Mouse (Mus musculus): ENCODE measurements around the gene Wdfy2.
A peak's percentile ranks its signal among the peaks of the same experiment; 100 is the strongest.
"Not testable (repeated sequence)": the region's sequence is repeated elsewhere in the genome, so short reads cannot be mapped to it uniquely, and the experiment has no call there.

The Wdfy2 gene

DNA sequence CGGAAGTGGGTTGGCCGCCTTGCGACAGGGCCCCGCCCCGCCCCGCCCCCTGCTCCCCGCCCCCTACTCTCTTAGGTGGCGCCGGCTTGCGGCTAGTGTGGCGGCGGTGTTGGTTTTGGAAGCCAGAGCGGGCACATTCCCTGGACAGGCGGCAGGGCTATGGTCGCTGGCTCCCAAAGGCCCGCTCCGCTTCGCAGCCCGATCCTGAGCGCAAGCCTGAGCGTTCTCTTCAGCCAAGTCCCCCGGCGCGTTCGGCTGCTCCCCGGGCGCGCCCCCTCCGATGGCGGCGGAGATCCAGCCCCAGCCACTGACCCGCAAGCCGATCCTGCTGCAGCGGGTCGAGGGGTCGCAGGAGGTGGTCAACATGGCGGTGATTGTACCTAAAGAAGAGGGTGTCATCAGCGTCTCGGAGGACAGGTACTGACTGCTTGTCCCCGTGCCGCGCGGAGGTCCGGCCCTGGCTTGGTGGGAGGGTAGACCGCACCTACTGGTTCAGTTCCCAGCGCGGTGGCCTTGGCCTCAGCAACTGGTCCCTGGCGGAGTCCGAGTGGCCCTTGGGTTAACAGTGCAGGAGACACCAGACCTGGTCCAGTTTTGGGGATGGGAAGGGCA lies at the start of gene Wdfy2:
Wdfy2 (plus strand) TSS at position 38 of the 612 bp plus-strand sequence.
- DNase-seq (ENCODE audit: low spot score) = no peak

DNA sequence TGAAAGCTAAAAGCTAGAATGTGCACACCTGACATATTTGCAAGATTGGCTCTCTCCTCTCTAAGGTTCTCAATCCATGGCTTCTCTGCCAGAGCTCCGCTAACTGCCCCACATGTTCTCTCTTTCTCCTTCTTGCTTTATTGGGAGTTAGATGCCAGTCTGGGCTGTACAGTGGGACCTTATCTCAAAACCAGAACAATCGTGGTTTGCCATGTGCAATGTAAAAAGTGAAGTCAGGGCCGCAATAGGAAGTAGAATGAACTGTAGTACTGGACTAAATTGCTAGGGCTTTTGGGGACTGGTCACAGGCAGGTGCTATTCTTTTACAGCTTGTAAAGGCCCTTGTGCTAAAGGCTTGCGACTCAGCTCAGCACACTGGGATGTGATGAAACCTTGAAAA lies 48.2 kb upstream of the Wdfy2 start:
- no peak for DNase-seq (ENCODE audit: low spot score)

- DNase-seq (ENCODE audit: low spot score) = no peak
Measured at GRCm38 (mm10) chr14:62795719-62796118, 41.8 kb upstream of the Wdfy2 start.

GRCm38 (mm10) chr14:62798608-62799101 lies 38.8 kb upstream of the Wdfy2 start:
- DNase-seq (ENCODE audit: low spot score) = no peak

DNA sequence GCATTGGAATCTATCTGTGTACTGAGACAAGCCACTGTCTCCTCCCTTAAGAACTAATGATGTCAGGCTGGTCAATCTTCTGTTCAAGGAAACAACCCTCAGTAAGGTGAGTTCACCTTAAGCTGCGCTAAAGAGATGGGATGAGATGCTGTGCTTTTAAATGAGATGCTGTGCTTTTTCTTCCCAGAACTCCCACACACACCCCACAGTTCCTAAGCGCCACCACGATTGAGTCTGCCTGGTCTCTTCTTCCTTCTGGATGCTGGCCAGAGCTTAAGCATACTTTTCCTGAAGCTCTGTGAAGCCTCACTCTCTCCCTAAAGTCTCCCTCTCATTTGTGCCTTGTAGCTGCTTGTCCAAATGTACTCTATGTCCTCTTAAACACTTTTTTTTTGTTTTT lies 36.7 kb upstream of the Wdfy2 start:
- DNase-seq (ENCODE audit: low spot score) = no peak

DNA sequence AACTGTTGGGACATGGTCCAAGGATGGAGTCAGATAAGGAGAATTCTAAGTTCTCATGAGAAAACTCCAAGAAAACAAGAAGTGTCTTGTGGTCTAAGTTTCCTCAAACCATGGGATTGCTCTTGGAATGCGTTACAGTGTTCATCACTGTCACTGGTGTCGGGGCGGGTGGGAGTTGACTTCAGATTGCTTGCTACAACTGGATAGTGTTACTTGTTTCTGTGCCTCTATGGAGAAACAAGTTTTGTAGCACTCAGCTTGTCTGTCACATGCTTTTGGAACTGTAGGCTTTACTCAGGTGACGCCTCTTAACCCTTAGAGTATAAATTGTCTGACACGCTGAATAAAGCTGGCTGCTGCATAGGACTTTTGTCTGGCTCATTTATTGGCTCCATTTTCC lies 34.3 kb upstream of the Wdfy2 start:
- DNase-seq (ENCODE audit: low spot score) = no peak

DNA sequence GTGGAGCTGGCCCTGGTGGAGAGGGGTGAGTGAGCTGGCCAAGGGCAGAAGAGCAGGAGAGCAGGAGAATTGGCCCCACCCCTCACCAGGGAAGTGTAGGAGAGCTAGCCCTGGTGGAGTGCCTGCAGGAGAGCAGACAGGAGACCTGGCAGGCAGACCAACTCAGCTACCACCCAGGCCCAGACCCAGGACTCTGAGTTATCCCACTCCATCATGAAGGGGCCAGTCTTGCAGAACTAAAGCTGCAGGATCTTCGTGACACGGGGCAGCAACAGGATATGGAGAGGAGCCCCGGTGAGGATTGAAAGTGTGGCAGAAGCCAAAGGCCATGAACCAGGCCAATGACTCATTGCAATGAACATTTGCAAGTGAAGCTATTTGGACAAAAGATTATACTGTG lies 30.6 kb upstream of the Wdfy2 start:
- no peak for DNase-seq (ENCODE audit: low spot score)

DNA sequence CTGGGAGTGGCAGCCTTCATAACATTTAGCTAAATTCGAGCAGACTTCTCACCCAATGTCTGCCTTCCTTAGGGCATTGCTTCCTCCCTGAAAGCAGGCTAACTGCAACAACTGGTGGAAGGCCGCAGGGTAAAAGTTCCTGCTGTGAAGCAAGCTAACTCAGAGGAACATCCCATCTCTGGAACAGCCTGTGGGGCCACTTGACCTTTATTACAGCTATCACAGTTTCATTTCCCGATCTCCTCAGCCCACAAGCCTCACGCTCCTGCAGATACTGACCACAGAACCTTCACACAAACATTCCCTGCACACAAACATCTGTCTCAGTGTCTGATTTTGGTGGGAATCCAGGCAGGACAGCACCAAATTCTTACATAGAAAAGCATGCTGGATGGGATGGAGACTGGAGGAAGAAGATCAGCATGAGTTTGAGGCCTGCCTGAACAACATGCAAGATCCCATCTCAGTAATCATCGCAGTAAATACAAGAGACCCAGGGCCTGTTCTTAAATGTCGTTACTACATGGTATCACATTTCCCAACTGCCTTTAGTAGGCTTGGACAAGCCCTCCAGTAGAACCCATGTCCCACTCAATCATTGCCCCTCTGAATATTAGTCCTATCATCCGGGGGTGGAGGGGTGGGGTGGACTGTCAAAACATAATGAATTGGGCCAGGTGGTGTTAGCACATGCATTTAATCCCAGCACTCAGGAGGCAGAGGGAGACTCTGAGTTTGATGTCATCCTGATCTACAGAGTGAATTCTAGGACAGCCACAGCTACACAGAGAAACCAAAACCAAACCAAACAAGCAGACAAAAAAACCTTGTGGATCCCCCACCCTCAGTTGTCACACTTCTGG lies 28.6 kb upstream of the Wdfy2 start:
- DNase-seq (ENCODE audit: low spot score) = no peak

GRCm38 (mm10) chr14:62812765-62813164 lies 24.7 kb upstream of the Wdfy2 start:
- DNase-seq (ENCODE audit: low spot score) = no peak

GRCm38 (mm10) chr14:62814567-62814966 lies 22.9 kb upstream of the Wdfy2 start:
- DNase-seq (ENCODE audit: low spot score) = no peak

- no peak for DNase-seq (ENCODE audit: low spot score)
Measured at GRCm38 (mm10) chr14:62816827-62817226, 20.7 kb upstream of the Wdfy2 start.

DNA sequence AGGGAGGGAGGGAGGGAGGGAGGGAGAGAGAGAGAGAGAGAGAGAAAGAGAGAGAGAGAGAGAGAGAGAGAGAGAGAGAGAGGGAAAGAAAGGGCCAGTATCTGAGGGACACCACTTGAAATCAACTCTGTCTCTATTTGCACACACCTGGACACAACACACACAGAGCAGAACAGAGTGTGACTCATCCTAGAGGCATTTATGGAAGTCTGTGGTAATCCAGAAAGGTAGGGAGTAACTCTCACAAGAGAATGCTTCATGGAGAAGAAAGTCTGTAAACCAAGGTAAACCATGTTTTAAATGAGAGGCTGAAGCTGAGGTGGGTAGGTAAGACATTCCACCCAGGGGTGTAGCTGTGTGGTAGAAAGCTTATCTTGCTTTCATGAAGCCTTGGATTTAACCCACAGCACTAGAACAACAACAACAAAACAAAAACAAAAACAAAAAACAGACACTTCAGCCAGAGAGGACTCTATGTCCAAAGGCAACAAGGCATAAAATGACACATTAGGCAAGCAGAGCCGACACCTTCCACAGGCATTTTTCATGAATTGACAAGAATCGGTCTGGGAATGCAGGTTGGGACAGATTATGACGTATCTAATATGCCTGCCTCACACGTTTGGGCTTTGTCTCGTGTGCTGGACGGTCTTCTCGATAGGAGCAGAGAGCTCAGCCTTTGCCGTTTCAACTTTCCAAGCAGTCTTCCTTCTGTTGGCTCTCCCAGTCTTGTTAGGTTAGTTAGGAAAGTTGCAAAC lies 11.7 kb upstream of the Wdfy2 start:
- no peak for DNase-seq (ENCODE audit: low spot score)

- DNase-seq (ENCODE audit: low spot score) = no peak
Measured at GRCm38 (mm10) chr14:62829291-62829690, 8.2 kb upstream of the Wdfy2 start.

DNA sequence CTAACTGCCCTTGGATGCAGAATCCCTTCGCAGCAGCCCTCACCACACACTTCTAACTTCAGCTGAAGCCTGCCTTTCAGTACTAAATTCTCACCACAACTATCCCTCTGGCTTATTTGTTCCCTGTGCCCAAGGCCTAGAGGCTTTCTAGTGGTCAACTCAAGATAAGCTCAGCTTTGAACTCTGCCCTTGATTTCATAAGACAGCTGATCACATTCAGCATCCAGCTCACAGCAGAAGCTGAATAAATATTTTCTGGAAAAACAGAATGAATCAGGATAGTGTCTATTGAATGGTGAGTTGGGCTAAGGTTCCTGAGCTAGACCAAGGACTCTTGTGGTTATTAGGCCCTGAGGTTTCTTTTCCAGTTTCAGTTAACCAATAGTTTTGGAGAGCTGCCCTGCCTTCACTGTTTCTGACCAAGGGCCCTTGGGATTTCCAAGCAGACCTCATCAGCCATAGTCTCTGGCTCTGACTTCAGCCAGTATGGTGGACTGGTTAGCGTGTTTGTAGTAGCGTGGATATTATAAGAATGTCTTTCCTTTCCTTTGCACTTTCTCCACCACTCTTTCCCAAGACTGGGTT lies 5.7 kb upstream of the Wdfy2 start:
- no peak for DNase-seq (ENCODE audit: low spot score)

DNA sequence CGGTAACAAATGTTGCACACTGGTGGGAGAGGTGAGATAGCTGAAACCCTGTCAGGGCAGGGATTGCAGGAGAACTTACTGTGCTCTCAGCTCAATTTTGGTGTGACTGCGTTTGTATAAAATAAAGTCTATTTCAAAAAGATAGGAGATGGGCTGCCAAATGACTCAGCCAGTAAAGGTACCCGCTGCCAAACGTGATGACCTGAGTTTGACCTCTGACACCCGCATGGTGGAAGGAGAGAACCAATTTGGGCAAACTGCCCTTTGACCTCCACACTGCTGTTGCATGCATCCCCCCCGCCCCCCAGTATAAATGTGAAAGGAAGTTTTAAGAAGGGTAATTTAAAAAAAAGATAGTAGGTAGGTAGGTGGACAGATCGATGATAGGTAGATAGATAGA lies 4.4 kb upstream of the Wdfy2 start:
- no peak for DNase-seq (ENCODE audit: low spot score)

DNA sequence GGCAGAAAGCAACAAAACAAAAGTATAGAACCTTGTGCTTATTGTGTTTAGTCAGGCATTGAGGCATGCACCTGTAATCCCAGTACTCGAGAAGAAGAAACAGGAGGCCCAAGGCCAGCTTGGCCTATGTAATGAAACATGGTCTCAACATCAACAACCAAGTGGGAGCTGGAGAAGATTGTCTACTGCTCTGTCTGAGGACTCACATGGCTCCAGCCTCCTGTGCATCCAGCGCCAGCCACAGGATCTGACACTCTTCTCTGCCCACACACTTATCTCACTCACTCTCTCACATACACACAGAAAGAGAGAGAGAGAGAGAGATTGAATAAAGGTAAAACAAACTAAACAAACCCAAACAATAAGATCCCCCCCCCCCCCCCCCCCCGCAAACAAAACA lies 3.9 kb upstream of the Wdfy2 start:
- no peak for DNase-seq (ENCODE audit: low spot score)

GRCm38 (mm10) chr14:62835737-62836136 lies 1.7 kb upstream of the Wdfy2 start:
- DNase-seq (ENCODE audit: low spot score) = not testable (repeated sequence)

DNA sequence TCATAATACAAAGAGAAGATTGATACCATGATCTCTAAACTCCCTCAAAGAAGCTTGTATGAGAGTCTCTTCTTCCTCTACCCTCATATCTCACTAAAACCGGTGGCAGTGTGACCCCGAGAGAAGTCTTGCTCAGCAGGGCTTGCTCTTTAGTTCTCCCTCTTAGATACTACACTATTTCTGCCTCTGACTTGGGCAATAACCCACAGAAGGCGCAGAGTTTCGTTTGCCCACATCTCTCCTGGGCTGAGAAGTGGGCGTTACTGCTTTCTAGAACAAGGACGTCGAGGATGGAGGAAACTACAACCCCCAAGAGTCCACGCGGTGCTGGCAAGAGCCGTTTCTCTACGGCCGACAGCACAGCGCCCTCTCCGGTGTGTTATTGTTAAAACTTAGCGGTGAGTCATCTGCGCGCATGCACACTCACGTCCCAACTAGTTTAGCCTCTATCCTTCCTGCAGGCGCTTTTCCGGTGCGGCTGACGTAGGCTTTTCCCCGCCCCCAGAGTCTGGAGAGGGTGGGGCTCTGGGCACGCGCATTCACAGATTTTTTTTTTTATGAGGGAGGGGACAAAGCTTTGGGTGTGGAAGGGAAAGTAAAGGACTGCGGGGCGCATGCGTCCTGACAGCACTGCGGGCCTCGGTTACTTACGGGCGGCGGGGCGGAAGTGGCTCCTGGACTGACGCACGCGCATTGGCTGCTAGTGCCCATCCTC lies 395 bp upstream of the Wdfy2 start:
- DNase-seq (ENCODE audit: low spot score) = peak; percentile 99

DNA sequence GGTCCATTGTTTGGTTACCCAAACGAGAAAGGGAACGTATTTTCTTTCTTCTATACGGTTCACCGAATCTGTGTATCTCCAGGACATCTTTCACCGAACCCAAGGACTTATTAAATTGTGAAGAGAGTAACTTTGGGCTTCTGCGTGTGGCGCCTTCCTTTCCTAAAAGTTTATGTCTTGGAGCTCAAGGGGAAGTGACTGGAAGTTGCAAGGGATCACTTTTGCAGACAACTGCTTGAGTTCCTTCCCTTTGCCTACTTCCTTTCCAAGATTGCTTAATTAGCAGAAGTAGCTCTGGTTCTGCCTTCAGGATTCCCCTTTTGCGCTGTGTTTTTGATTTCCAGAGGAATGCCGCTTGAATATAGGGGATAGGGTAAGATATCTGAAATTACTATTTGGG lies 858 bp downstream of the Wdfy2 start:
- DNase-seq (ENCODE audit: low spot score) = no peak

- no peak for DNase-seq (ENCODE audit: low spot score)
Measured at GRCm38 (mm10) chr14:62841726-62842125, 4.2 kb downstream of the Wdfy2 start.

- no peak for DNase-seq (ENCODE audit: low spot score)
Measured at GRCm38 (mm10) chr14:62842495-62842894, 5.0 kb downstream of the Wdfy2 start.

DNA sequence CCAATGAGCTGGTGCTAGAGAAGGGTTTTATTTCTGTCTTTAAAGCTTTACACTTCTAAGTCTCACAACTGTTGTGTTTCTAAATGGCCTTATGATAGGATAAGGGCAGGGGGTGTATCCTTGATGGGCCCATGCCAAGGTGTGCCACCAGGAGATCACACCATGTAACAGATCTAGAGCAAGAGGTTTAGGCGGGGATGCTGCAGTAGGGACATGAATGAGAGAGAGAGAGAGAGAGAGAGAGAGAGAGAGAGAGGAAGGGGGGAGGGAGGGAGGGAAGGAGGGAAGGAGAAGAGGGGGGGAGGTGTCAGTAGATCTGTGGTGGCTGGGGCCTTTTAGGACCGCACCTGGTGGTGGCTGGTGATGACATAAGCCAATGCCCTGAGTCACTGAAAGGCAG lies 5.5 kb downstream of the Wdfy2 start:
- no peak for DNase-seq (ENCODE audit: low spot score)
